Mouse (Mus musculus) ES-E14 (cell line): Measurements from ENCODE around the gene Myl3.

Source experiments
- CHD2 ChIP-seq: IDR thresholded peaks from 2 replicates; pipeline ENCODE4 v1.6.1; 2014; ENCODE audit warnings: mild to moderate bottlenecking, low read depth, low read length, inconsistent platforms
- HCFC1 ChIP-seq: IDR thresholded peaks from 2 replicates; pipeline ENCODE4 v1.6.1; 2012; ENCODE audit warnings: low read length, inconsistent platforms, borderline replicate concordance; ENCODE audit not compliant: insufficient read depth
- ZC3H11A ChIP-seq: IDR thresholded peaks from 2 replicates; pipeline ENCODE4 v1.6.1; 2012; ENCODE audit warnings: low read depth, mild to moderate bottlenecking, inconsistent platforms, low read length, borderline replicate concordance
- ZNF384 ChIP-seq: IDR thresholded peaks from 2 replicates; pipeline ENCODE4 v1.6.1; 2012; ENCODE audit warnings: low read depth, low read length, inconsistent platforms

- TF ChIP-seq HCFC1, result no peak
- no peak for TF ChIP-seq ZNF384
- no peak for TF ChIP-seq ZC3H11A
- TF ChIP-seq CHD2, result no peak
Observed at GRCm38 (mm10) chr9:110718810-110719209, 22.9 kb upstream of the Myl3 start.
